Mouse (Mus musculus) stomach, postnatal 0 days (tissue): ENCODE data around the gene Ptpn1.

Experiments
- CTCF ChIP-seq: IDR thresholded peaks from 2 replicates; pipeline ENCODE4 v1.5.1; 2016; ENCODE audit warnings: antibody characterized with exemption, low read depth, mild to moderate bottlenecking, moderate library complexity
- EP300 ChIP-seq: optimal IDR thresholded peaks from 2 replicates; pipeline ENCODE3; 2016; ENCODE audit warnings: antibody characterized with exemption

DNA sequence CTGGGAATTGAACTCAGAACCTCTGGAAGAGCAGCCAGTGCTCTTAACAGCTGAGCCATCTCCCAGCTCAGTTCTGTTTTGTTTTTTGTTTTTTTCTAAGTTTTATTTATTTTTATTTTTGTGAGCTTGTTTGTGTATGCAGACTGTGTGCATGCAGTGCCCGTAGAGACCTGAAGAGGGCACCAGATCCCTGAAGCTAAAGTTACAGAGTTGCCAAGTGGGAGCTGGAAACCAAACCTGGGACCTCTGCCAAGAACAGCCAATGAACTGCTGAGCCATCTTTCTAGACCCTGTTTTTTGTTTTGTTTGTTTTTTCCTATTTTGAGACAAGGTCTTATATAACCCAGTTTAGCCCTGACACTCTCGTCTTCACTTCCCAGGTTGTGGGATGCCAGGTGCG, 96.5 kb downstream of the Ptpn1 start:
- TF ChIP-seq CTCF (peak; percentile 28; the same call in 1 of the 2 replicates), EP300 (no peak)
